Mouse (Mus musculus): Measurements from ENCODE around the gene Mical1.

Gene Mical1

DNA sequence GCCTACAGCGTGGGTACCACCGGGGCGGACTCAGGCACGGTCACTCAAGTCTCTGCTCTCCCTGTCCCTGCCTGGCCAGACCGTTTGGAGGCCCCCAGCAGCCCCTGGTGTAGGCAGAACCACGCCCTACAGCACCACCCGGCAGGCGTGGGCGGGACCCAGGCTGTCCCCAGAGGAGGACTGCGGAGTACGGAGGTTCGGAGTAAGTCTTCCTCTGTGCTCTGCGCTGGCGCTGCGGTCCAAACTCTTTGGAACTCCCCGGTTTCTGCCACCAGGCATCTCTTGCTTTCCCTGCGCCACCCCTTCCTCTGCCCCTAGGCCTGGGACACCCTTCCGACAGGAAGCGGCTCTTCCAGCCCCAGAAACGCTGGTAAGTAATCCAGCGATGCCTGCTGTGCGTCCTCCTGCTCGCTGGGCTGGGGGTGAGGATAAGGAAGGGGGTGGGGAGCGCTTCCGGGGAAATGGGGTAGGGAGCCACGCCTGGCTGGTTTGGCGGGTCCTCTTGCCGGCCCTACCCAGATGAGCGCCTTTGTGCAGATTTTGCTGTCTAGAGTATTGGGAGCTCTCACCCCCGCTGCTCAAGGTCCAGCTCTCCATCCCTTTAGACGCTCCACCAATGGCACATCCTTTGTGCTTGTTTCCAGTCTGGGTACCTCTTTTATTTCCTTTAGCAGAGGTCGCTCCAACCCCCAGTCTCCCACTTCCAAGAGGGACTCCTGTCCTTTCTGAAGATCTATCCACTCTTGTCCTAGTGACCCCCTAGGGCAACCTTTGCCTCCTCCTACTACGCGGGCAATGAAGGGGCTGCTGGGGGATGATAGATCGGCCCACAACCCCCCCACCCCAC lies at the start of gene Mical1:
TSS of gene Mical1 (plus strand) at position 144 of the 847 bp plus-strand sequence.
- DNase-seq (ENCODE audit: low spot score in 2 of 2), result peak; percentile 81 to 82

DNA sequence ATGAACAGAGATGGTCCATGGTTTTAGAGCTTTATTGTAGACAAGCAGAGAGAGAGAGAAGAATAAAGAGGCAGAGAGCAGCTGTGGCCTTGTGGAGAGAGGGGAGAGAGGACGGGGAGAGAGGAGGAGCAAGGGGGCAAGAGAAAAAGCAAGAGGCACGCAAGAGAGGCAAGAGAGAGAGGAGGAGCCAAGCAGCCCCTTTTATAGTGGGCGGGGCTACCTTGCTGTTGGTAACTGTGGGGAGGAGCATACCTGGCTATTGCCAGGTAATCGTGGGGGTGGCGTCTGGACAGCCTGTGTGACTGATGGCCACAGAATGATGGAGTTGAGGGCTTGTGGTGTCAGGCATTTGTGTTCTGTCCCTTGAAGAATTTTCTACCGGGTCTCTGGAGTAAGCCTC lies 49.7 kb upstream of the Mical1 start:
- DNase-seq (ENCODE audit: low spot score in 2 of 2), result no peak

DNA sequence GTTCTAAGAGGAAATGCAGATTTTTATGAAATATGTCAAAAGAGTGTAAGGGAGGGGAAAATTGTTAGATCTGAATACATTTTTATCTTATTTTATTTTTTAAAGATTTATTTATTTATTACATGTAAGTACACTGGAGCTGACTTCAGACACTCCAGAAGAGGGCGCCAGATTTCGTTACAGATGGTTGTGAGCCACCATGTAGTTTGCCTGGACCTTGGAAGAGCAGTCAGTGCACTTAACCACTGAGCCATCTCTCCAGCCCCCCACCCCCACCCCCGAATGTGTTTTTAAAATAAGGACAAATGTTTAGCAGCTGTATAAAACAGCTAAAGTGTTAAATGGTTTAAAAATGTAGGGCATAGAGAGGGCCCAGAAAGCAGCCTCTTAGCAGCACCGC lies 41.5 kb upstream of the Mical1 start:
- peak; percentile 52 to 53 for DNase-seq (ENCODE audit: low spot score in 2 of 2)

DNA sequence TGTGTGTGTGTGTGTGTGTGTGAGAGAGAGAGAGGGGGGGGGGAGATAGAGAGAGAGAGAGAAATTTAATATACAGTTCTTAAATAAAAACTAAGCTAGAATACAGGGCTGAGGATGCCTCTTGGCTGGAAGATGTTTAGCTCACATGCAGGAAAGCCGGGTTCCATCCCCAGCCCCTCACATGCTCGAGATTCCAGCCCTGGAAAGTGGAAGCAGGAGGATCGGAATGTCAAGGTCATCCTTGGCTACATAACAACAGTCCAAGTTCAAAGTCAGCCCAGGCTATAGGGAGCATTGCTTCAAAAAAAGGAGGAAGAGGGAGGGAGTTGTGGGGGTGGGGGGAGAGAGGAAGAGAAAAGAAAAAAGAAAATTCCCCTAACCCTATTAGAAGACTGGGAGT lies 41.0 kb upstream of the Mical1 start:
- DNase-seq (ENCODE audit: low spot score in 2 of 2), result no peak

DNA sequence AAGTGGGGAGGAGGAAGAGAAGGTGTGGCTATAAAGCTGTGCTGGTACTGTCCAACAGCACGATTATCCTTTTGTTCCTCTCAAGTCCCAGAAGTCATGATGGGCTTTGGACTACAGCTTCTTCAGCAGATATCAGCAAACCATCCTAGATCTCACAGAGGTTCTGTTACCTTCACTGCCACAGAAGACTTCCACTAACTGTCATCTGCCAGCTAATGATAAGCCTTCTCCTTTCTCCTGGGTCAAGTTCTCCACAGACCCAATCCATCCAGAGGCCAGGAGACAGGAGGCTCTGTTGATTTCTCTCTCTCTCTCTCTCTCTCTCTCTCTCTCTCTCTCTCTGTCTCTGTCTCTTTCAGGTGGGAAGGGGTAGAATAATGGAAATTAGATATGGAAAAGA lies 27.9 kb upstream of the Mical1 start:
- DNase-seq (ENCODE audit: low spot score in 2 of 2), result no peak

DNA sequence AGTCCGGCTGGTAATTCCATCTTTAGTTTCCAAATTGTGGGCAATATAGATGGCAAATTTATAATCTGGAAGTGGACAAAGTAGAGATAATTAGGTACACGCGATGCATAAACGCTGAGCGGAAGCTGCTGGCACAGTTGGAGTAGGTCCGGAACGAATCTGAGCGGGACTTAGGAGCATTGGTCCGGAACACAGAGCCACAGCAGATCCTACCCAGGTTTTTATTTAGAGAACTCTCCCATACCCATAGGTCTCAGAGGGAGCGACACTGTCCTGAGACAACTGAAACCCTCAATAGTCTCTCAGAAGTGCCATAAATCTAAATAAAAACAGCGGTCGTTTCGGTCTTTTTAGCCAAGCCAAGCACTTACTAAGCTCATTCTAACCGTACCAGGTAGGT lies 26.4 kb upstream of the Mical1 start:
- no peak for DNase-seq (ENCODE audit: low spot score in 2 of 2)

GRCm38 (mm10) chr10:41450137-41450670 lies 25.9 kb upstream of the Mical1 start, which contains the start of gene Zbtb24:
Gene Zbtb24, plus strand, starts transcription at chr10:41450383.
- DNase-seq (ENCODE audit: low spot score in 2 of 2), result peak; percentile 96 to 98

GRCm38 (mm10) chr10:41450780-41451522 lies 25.2 kb upstream of the Mical1 start:
- DNase-seq (ENCODE audit: low spot score in 2 of 2), result no peak

DNA sequence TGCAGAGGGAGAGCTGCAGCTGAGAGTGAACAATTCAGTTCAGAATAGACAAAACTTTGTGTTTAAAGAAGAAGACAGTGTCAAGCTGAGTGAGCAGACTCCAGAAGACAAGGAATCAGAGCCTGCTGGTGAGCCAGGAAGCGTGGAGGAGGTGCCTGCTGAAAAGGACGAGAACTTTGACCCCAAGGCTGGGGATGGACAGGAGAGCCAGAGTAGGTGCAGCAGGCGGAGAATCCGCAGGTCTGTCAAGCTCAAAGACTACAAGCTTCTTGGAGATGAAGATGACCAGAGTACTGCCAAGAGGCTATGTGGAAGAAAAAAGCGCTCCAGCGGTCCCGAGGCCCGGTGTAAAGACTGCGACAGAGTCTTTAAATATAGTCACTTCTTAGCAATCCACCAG lies 24.5 kb upstream of the Mical1 start:
- no peak for DNase-seq (ENCODE audit: low spot score in 2 of 2)

GRCm38 (mm10) chr10:41452791-41453190 lies 23.3 kb upstream of the Mical1 start:
- DNase-seq (ENCODE audit: low spot score in 2 of 2), result no peak

DNA sequence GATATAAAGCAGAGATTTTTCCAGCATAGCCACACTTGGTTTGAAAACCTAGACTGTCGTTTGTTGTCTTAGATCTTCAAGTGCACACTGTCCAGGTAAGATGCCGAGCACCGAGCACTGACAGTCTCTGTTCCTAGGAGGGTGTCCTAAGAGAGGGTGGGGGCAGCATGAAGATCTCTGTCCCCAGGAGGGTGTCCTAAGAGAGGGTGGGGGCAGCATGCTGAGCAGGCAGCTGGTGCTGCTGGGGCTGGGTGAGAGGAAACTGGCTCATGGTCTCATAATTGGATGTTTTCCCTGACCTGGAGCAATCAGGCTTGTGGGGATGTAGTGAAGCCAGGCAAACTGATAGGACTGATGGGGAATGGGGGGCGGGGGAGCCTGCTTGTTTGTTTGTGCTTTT lies 16.1 kb upstream of the Mical1 start:
- DNase-seq (ENCODE audit: low spot score in 2 of 2), result no peak

DNA sequence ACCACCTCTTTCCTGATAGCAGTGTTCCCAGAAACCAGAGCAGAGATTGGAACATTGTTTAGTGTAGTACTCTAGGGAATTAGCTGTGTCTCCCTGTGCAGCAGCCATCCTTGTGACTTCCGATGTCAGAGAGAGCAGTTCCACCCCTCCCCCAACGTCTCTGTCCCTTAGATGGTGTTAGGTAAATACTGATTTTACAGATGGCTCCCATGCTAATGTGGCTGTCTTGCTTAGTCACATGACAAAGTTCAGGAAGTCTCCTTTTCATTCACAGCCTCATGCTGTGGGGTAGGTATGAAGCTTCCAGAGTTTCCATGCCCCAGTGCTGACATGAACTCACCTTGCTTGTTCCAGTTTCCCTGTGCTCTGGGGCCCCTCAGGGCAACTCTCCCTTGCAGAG lies 15.6 kb upstream of the Mical1 start:
- DNase-seq (ENCODE audit: low spot score in 2 of 2), result no peak

DNA sequence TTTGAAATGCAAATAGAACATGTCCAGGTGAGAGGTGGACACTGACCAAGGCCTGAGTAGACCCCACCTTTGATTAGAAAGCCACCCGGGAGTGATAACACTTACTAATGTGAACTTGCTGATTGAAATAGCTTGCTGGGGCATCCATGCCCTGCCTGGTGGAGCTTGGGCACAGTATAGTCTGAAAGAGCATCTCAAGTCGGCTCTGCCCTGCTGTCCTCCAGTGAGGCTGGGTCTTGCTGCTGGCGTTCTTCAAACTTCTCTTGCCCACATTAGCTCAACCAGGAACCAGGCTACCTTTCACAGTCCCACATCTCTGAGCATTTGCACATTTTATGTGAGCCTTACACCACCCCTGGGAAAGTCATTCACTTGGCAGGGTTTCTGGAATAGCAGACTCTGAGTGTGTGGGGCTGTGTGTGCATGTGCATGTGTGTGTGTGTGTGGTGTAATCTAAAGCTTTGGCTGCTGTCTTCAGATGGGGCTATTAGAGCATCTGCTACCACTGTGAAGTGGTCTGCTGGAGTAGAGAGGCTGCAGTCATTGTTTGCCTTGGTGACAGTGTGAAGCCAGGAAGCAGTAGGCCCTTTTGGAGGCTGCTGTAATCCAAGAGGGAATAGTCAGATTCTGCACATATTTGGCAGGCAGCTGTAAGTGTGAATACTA lies 14.9 kb upstream of the Mical1 start:
- DNase-seq (ENCODE audit: low spot score in 2 of 2), result no peak

GRCm38 (mm10) chr10:41464401-41464955 lies 11.6 kb upstream of the Mical1 start:
- no peak for DNase-seq (ENCODE audit: low spot score in 2 of 2)

GRCm38 (mm10) chr10:41467325-41467724 lies 8.8 kb upstream of the Mical1 start:
- no peak for DNase-seq (ENCODE audit: low spot score in 2 of 2)

DNA sequence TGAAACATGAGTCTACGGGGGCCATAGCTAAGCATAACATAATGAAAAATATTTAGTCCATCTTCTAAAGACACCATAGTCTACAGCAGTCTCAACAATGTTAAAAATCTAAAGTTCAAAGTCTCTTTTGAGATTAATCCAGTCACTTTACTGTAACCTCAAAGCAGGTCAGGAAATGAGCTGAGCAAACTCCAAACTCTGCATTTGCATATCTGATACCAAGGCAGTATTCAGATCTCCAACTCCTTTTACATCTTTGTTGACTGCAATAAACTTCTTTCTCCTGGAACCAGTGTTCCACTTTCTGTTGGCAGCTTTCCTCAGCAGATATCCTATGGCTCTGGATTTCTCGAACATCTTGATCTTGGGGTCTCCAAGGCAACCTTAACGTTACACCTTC lies 5.4 kb upstream of the Mical1 start:
- DNase-seq (ENCODE audit: low spot score in 2 of 2), result no peak

GRCm38 (mm10) chr10:41472534-41472933 lies 3.6 kb upstream of the Mical1 start:
- DNase-seq (ENCODE audit: low spot score in 2 of 2), result no peak

DNA sequence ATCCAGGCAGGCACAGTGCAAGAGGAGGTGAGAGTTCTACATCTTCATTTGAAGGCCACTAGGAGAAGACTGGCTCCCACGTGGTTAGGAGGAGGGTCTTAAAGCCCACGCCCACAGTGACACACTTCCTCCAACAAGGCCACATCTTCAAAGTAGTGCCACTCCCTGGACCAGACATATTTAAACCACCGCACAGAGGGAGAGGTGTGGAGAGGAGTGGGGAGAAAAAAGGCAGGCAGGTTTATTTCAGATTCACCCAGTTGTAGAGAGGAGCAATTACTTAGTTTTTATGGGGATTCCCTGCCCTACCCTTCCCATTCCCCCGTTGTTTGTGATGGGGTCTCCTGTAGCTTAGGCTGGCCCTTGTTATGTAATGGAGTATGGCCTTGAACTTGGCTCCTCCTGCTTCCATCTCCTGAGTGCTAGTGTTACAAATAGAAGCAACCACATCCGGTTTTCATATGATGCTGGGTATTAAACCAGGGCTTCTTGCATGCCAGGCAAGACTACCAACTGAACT lies 3.1 kb upstream of the Mical1 start:
- DNase-seq (ENCODE audit: low spot score in 2 of 2), result peak; percentile 17 to 39

- peak; percentile 76 to 83 for DNase-seq (ENCODE audit: low spot score in 2 of 2)
These were observed 2.2 kb upstream of the Mical1 start for GRCm38 (mm10) chr10:41473782-41474468.

GRCm38 (mm10) chr10:41474981-41475391 lies 1.1 kb upstream of the Mical1 start:
- no peak for DNase-seq (ENCODE audit: low spot score in 2 of 2)

GRCm38 (mm10) chr10:41477018-41477277 lies 834 bp downstream of the Mical1 start:
- no peak for DNase-seq (ENCODE audit: low spot score in 2 of 2)

Data from spleen, postnatal 36 days (tissue).